Comparison of ENCODE assay signal across 22 mouse cellular contexts in genomic region chr8:84426582-84426981, GRCm38 (mm10). TPM values are rescaled to one million over a fixed set of nuclear protein-coding genes. Genes with fewer than 3 reads are reported as not detected.
DNase-seq lines count a peak whose midpoint lies in the region; TF ChIP-seq lines count a peak whose summit lies in the region.
"Had no signal": no experiment of that assay in that cellular context is flagged by ENCODE, and none has a peak within 500 bp of the region (broad histone marks: within the 10 kb centered on the region; RNA-seq: fewer than 3 reads in every experiment).

No protein-coding gene starts in this region.

- DNase-seq in layer of hippocampus, adult 2 months (ENCODE audit: low spot score in 2 of 2), result peak in 1 of 2 experiments; percentile 53
- DNase-seq in layer of hippocampus, adult 8-10 months (ENCODE audit: low spot score in 2 of 2), result no peak
- peak; percentile 95 for DNase-seq in cerebellum, adult 11-12 months
- peak; percentile 96 for DNase-seq in cerebellum, adult 9-11 months
- DNase-seq in thymus, postnatal 0 days (ENCODE audit: low spot score), result no peak
- no peak for DNase-seq in heart, embryonic 10.5 days (ENCODE audit: low spot score)
- no peak for DNase-seq in heart, adult 8-10 months (ENCODE audit: low spot score)
- DNase-seq: adrenal gland, postnatal 14 days; gastrocnemius, postnatal 10 days; heart, postnatal 36 days; kidney, adult 2 months; kidney, postnatal 36 days; liver; lung, adult 2 months; right cerebral cortex, postnatal 25 days; thymus, postnatal 25 days had no signal

- peak overlapping the region; percentile 19; the same call in 1 of the 2 replicates for H3K27ac ChIP-seq in layer of hippocampus, adult 2 months
- no peak overlapping the region for H3K27ac ChIP-seq in heart, embryonic 10.5 days
- H3K27ac ChIP-seq: forebrain, embryonic 13.5 days; hindbrain, embryonic 12.5 days; hindbrain, postnatal 0 days; intestine, embryonic 15.5 days; liver, embryonic 14.5 days; midbrain, embryonic 10.5 days had no signal

- H3K4me3 ChIP-seq in layer of hippocampus, adult 2 months, result no peak overlapping the region
- H3K4me3 ChIP-seq in heart, embryonic 10.5 days, result no peak overlapping the region
- H3K4me3 ChIP-seq: forebrain, embryonic 13.5 days; hindbrain, embryonic 12.5 days; intestine, embryonic 15.5 days; midbrain, embryonic 10.5 days had no signal

- WGBS in heart, embryonic 10.5 days, result 75% methylated on average over 8 of the region's 8 CpGs

- H3K9me3 ChIP-seq in heart, embryonic 10.5 days, result no peaks in the 10 kb centered on the region
- H3K9me3 ChIP-seq: forebrain, embryonic 13.5 days; hindbrain, embryonic 12.5 days; intestine, embryonic 15.5 days; midbrain, embryonic 10.5 days had no signal

- H3K36me3 ChIP-seq in heart, embryonic 10.5 days, result no peaks in the 10 kb centered on the region
- H3K36me3 ChIP-seq: hindbrain, embryonic 12.5 days; intestine, embryonic 15.5 days had no signal

- no peak for TF ChIP-seq CTCF in layer of hippocampus, adult 2 months (conservative IDR thresholded peaks at IDR 0.05)

- peaks cover 9% of the 10 kb centered on the region; the same call in 1 of the 2 replicates for H3K27me3 ChIP-seq in heart, embryonic 10.5 days (ENCODE audit: insufficient read depth, poor library complexity, severe bottlenecking)
- H3K27me3 ChIP-seq: forebrain, embryonic 13.5 days; hindbrain, embryonic 12.5 days; intestine, embryonic 15.5 days had no signal

- peaks cover 6% of the 10 kb centered on the region; the same call in 1 of the 2 replicates for H3K4me1 ChIP-seq in heart, embryonic 10.5 days
- H3K4me1 ChIP-seq: intestine, embryonic 15.5 days had no signal

RNA-seq across cellular contexts. Expression of gene Cacna1a, which starts 38.3 kb away (rescaled TPM):
- total RNA-seq in layer of hippocampus, adult 2 months (2021), result 100 to 1,000 TPM; 207 to 219 TPM
- total RNA-seq in layer of hippocampus, adult 8-10 months (2022), result 100 to 1,000 TPM; 181 to 224 (median 200) TPM
- polyA plus RNA-seq in thymus, postnatal 0 days (2015; fragmentation: Nextera tagmentation; extraction: Ambion mirVana), result 1.6 and 2.3 TPM in 2 replicates
- polyA plus RNA-seq in heart, embryonic 10.5 days (2016; fragmentation: Nextera tagmentation; extraction: Ambion mirVana), result 5.4 and 6.0 TPM in 2 replicates
- 1 to 10 TPM; 1.3 to 3.6 (median 2.8) TPM for total RNA-seq in heart, adult 8-10 months (2022)

Comparison
In these comparisons a context has a peak if more than half of its experiments do, and no peak if none do; other contexts are left out.
1. DNase-seq: peak in cerebellum, adult 11-12 months (single experiment) and cerebellum, adult 9-11 months (single experiment); none in layer of hippocampus, adult 8-10 months (0 of 2), thymus, postnatal 0 days (single experiment), heart, embryonic 10.5 days (single experiment) and heart, adult 8-10 months (single experiment).
2. RNA of gene Cacna1a, which starts 38.3 kb away (total RNA-seq): 207 to 219 TPM in layer of hippocampus, adult 2 months and 181 to 224 TPM in layer of hippocampus, adult 8-10 months; 1.3 to 3.6 TPM in heart, adult 8-10 months; every median in the first group is over 10 times any median in the second.